Mouse (Mus musculus) ES-E14 (cell line): Measurements from ENCODE around the gene Aldob. TPM values are rescaled to one million over a fixed set of nuclear protein-coding genes. Genes with fewer than 3 reads are reported as not detected.
A peak's percentile ranks its signal among the peaks of the same experiment; 100 is the strongest.

ENCODE experiments used
- DNase-seq: peaks from one replicate; pipeline ENCODE4 v3.0.0-alpha.2; 2013; ENCODE audit warnings: low read depth, low spot score
- H3K27ac ChIP-seq: 2 replicates; pipeline ENCODE4 v1.5.1; 2012; ENCODE audit warnings: low read depth, mild to moderate bottlenecking, low read length, moderate library complexity, mixed read lengths; ENCODE audit not compliant: poor library complexity, insufficient read depth, severe bottlenecking
- H3K36me3 ChIP-seq: 2 replicates; pipeline ENCODE4 v1.6.1; 2012; ENCODE audit warnings: mild to moderate bottlenecking, low read length, moderate library complexity, mixed read lengths; ENCODE audit not compliant: control insufficient read depth, poor library complexity, insufficient read depth, severe bottlenecking
- H3K4me1 ChIP-seq, 2 experiments: fragments of 150-350 bp in 1 of 2; sonication (generic) in 1 of 2; 2 replicates each; pipeline ENCODE4 v1.6.1; 2012; ENCODE audit warnings: low read length in 2 of 2, mild to moderate bottlenecking in 1 of 2, mixed read lengths in 1 of 2; ENCODE audit not compliant: control insufficient read depth in 2 of 2, insufficient read depth in 2 of 2, poor library complexity in 1 of 2
- H3K4me3 ChIP-seq, 2 experiments: fragments of 150-350 bp in 1 of 2; sonication (generic) in 1 of 2; 2 replicates each; pipeline ENCODE4 v1.5.1; 2012; ENCODE audit warnings: low read length in 2 of 2, low read depth in 1 of 2, mild to moderate bottlenecking in 1 of 2, mixed read lengths in 1 of 2; ENCODE audit not compliant: insufficient read depth in 1 of 2, poor library complexity in 1 of 2, severe bottlenecking in 1 of 2
- H3K9ac ChIP-seq: 2 replicates; pipeline ENCODE4 v1.6.1; 2012; ENCODE audit warnings: low read depth, mild to moderate bottlenecking, low read length, mixed read lengths; ENCODE audit not compliant: poor library complexity, insufficient read depth, severe bottlenecking
- H3K9me3 ChIP-seq: fragments of 150-350 bp; sonication (generic); 2 replicates; pipeline ENCODE4 v1.6.1; 2012; ENCODE audit warnings: low read depth, mild to moderate bottlenecking, low read length; ENCODE audit not compliant: control insufficient read depth, insufficient read depth
- CHD2 ChIP-seq: IDR thresholded peaks from 2 replicates; pipeline ENCODE4 v1.6.1; 2014; ENCODE audit warnings: mild to moderate bottlenecking, low read depth, low read length, inconsistent platforms
- HCFC1 ChIP-seq: IDR thresholded peaks from 2 replicates; pipeline ENCODE4 v1.6.1; 2012; ENCODE audit warnings: low read length, inconsistent platforms, borderline replicate concordance; ENCODE audit not compliant: insufficient read depth
- MAFK ChIP-seq: IDR thresholded peaks from 2 replicates; pipeline ENCODE4 v1.6.1; 2014; ENCODE audit warnings: mild to moderate bottlenecking, low read depth, low read length, inconsistent platforms; ENCODE audit not compliant: insufficient read depth
- ZC3H11A ChIP-seq: IDR thresholded peaks from 2 replicates; pipeline ENCODE4 v1.6.1; 2012; ENCODE audit warnings: low read depth, mild to moderate bottlenecking, inconsistent platforms, low read length, borderline replicate concordance
- ZNF384 ChIP-seq: IDR thresholded peaks from 2 replicates; pipeline ENCODE4 v1.6.1; 2012; ENCODE audit warnings: low read depth, low read length, inconsistent platforms
- in situ Hi-C, 2 experiments: fragments of 600-800 bp; cut with MboI; formaldehyde crosslinking; loops; one replicate each; pipeline ENCODE4 v1.15.1; 2025; ENCODE audit warnings: low sequenced_read_pairs in 2 of 2, inconsistent platforms in 1 of 2; ENCODE audit not compliant: unreplicated experiment in 2 of 2
- total RNA-seq: library from RNA; depleted of rRNA; stranded (reverse); fragments of 300-350 nt; gene quantifications from 2 replicates; pipeline ENCODE4 v1.2.3, GENCODE M21; 2012; rRNA removed

The Aldob gene
- not detected in 2 replicates for total RNA-seq

DNA sequence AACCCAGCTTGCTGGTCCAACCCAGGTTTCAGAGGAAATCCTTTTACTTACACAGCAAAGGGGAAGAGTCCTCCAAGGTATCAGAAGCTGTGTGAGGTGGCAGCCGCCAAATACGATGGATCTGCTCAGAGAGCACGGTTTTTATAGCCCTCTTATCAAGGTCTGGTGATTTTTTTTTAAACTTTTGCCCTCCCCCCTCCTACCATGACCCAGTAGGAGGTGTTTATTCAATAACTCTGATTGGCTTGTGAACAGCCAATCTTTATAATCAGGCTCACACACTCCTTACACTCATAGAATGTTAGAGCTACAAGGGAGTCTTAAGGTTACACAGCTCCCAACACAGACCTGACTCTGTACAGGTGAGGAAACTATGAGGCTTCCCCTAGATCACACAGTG lies at the start of gene Aldob:
Gene Aldob, minus strand, starts transcription at position 164 of the 400 bp plus-strand sequence.
- Histone ChIP-seq H3K4me1 (no peaks in the 10 kb centered on the region), H3K36me3 (no peaks in the 10 kb centered on the region), H3K9me3 (no peaks in the 10 kb centered on the region), H3K9ac (no peak within 1 kb of the TSS), H3K27ac (no peak within 1 kb of the TSS), H3K4me3 (no peak within 1 kb of the TSS)
- TF ChIP-seq ZNF384 = no peak
- no peak for TF ChIP-seq ZC3H11A
- TF ChIP-seq HCFC1 = no peak
- no peak for TF ChIP-seq MAFK
- TF ChIP-seq CHD2 = no peak
- no peak for DNase-seq
- in situ Hi-C loops = no loop called here

DNA sequence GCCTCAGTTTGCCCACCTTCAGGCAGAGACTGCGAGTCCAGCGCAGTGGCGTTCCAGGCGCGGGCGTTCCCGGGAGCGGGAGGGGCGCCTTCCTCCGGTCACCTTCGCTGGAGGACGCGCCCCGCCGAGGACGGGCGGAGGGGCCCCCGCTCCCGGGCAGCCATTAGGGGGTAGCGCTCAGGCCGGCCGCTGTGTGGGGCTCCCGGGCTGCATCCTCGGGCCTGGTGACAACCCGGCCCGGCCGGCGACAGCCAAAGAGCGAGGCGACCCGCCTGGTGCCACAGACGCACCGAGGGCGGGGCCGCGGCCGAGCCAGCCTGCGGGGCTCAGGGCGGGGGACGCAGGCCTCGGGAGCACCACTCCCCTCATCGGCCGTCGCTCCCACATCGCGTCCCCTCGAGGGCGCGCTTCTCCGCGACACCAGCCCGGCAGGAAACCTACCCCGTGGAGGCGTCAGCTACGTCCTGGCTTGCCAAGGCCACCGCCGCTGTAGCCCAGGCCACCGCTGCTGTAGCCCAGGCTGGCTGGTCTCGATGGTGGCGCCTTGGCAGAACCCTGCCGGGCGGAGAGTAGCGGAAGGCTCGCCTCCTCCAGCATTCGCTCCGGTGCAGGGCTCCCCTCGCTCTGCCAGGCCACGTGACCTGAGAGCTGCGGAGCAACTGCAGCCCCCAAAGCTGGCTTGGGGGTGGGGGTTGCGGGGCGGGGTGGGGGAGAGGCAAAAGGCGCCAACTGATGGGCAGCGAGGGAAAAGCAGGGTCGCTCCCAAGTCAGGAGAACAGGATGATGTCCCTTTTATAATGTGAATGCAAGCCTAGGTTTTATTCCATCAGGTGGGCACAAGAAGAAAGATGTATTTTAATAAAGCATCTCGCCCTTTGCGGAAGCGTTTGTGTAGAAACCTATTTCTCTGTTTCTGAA lies 48.1 kb upstream of the Aldob start, which contains the start of gene Tmem246:
Gene Tmem246, minus strand, starts transcription at position 694 of the 918 bp plus-strand sequence.
- H3K4me3 ChIP-seq = peak within 1 kb of the TSS; percentile 75 to 87
- no peak for TF ChIP-seq ZNF384
- no peak for TF ChIP-seq CHD2
- TF ChIP-seq MAFK = no peak
- no peak for TF ChIP-seq HCFC1
- no peak for TF ChIP-seq ZC3H11A
- no peaks in the 10 kb centered on the region for H3K36me3 ChIP-seq
- no peaks in the 10 kb centered on the region for H3K9me3 ChIP-seq
- H3K4me1 ChIP-seq = peaks cover 0 to 2% of the 10 kb centered on the region in 2 experiments; a peak in 1 of 4 replicates
- DNase-seq = peak; percentile 25
- no peak within 1 kb of the TSS for H3K27ac ChIP-seq
- in situ Hi-C loops = no loop called here
- H3K9ac ChIP-seq = peak within 1 kb of the TSS; percentile 81

DNA sequence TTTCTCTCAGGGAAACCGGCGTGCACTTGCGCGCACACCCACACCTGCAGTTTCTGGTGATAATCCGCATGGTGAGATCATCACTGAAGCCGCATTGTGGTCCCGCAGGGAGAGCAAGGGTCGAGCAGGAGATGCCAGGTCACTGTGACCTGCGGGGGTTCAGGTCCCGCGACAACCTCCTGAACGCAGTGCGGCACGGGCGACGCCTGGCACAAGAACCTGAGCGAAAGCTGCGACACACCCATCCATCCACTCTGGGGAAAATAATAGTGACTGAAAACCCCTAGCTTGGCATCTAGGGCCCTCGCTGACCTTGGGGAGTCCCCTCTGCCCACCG lies 47.5 kb upstream of the Aldob start:
- Histone ChIP-seq H3K4me1 (peaks cover 0 to 2% of the 10 kb centered on the region in 2 experiments; a peak in 1 of 4 replicates), H3K4me3 (peak overlapping the region; percentile 75 to 87), H3K27ac (no peak overlapping the region), H3K36me3 (no peaks in the 10 kb centered on the region), H3K9me3 (no peaks in the 10 kb centered on the region), H3K9ac (peak overlapping the region; percentile 81)
- DNase-seq = peak; percentile 7
- TF ChIP-seq CHD2 (no peak), HCFC1 (no peak), MAFK (no peak), ZNF384 (no peak), ZC3H11A (no peak)
- in situ Hi-C loops = no loop called here

DNA sequence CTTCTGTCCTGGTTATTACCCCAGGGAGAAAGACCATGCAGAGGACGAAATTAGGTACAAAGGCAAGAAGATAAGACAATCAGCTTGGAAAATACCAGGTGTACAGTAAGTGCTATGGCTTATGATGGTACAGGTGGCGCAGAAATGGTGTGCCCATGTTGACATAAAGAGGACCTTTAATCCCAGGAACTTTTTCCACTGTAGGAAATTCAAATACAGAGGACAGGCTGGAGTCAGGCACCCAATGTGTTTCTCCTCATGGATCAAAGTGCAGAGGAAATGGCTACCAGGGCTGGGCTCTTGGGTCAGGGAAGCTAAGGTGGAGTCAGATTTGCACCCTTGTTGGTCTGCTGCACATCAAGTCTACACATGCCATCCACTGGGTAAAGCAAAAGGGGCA lies 40.8 kb upstream of the Aldob start:
- TF ChIP-seq HCFC1 (no peak), ZC3H11A (no peak), ZNF384 (no peak), CHD2 (no peak)
- Histone ChIP-seq H3K4me1 (no peaks in the 10 kb centered on the region), H3K36me3 (no peaks in the 10 kb centered on the region), H3K27ac (no peak overlapping the region), H3K9ac (no peak overlapping the region), H3K4me3 (no peak overlapping the region), H3K9me3 (no peaks in the 10 kb centered on the region)
- in situ Hi-C loops = no loop called here
- no peak for DNase-seq
